Mouse (Mus musculus) heart, adult 2 months (tissue): ENCODE measurements around the gene Idua.

Experiments
- CTCF ChIP-seq: fragments of 200-600 bp; IDR thresholded peaks from 2 replicates; pipeline ENCODE4 v1.8.1; 2022; ENCODE audit warnings: antibody characterized with exemption, mild to moderate bottlenecking, moderate library complexity
- EP300 ChIP-seq: fragments of 200-500 bp; IDR thresholded peaks from 2 replicates; pipeline ENCODE4 v1.6.1; 2011; ENCODE audit warnings: low read depth, low read length, control low read depth; ENCODE audit not compliant: insufficient read depth
- POLR2A ChIP-seq: fragments of 200-500 bp; IDR thresholded peaks from 2 replicates; pipeline ENCODE4 v1.6.1; 2011; ENCODE audit warnings: mild to moderate bottlenecking, low read depth, low read length, control low read depth; ENCODE audit not compliant: insufficient read depth

DNA sequence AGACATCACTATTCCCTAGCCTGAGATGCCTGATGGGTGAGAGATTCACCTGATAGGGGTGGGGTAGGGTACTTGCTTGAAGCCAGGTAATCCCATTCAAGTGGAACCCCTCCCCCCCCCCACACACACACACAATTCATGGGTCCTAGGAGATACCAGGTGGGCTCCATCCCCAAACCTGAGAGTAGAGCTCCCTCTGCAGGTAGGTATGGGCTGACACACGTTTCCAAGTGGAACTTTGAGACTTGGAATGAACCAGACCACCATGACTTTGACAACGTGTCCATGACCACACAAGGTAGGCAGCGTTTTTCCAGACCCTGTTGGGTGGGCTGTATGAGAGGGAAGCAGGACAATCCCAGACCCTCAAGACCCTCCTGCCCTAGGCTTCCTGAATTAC lies 19.8 kb downstream of the Idua start:
- TF ChIP-seq POLR2A (no peak), CTCF (peak; percentile 51), EP300 (no peak)
